Mouse (Mus musculus) myocyte (in vitro differentiated cells): ENCODE measurements around the gene 2810459M11Rik. TPM values are rescaled to one million over a fixed set of nuclear protein-coding genes. Genes with fewer than 3 reads are reported as not detected.
"Not testable (repeated sequence)": the region's sequence is repeated elsewhere in the genome, so short reads cannot be mapped to it uniquely, and the experiment has no call there.

Experiments used
- H3K27me3 ChIP-seq: one replicate; pipeline ENCODE4 v1.6.1; 2011; ENCODE audit not compliant: control insufficient read depth, insufficient read depth, insufficient read length
- H3K36me3 ChIP-seq: one replicate; pipeline ENCODE4 v1.6.1; 2011; ENCODE audit not compliant: control insufficient read depth, insufficient read depth
- H3K4me2 ChIP-seq: one replicate; pipeline ENCODE4 v1.6.1; 2011; ENCODE audit warnings: low read depth, control low read depth
- H3K4me3 ChIP-seq: one replicate; pipeline ENCODE4 v1.5.1; 2011; ENCODE audit warnings: mild to moderate bottlenecking, control low read depth, moderate library complexity
- H3K79me2 ChIP-seq: one replicate; pipeline ENCODE4 v1.6.1; 2011; ENCODE audit not compliant: control insufficient read depth, insufficient read depth
- H3ac ChIP-seq: one replicate; pipeline ENCODE4 v1.6.1; 2011; ENCODE audit not compliant: control insufficient read depth, insufficient read length
- CEBPB ChIP-seq: IDR thresholded peaks from 2 replicates; pipeline ENCODE4 v1.6.1; 2011; ENCODE audit warnings: mild to moderate bottlenecking, moderate library complexity; ENCODE audit not compliant: poor library complexity, insufficient read depth, severe bottlenecking
- E2F4 ChIP-seq: IDR thresholded peaks from one replicate; pipeline ENCODE4 v1.6.1; 2011; ENCODE audit warnings: mild to moderate bottlenecking, control low read depth, moderate library complexity; ENCODE audit not compliant: insufficient read depth
- MAX ChIP-seq: IDR thresholded peaks from one replicate; pipeline ENCODE4 v1.6.1; 2011; ENCODE audit warnings: low read depth, mild to moderate bottlenecking, control low read depth
- MYOD1 ChIP-seq, 3 experiments: IDR thresholded peaks; one replicate each; pipeline ENCODE4 v1.6.1; 2011; ENCODE audit warnings: control low read depth in 2 of 3, low read depth in 2 of 3, mild to moderate bottlenecking in 2 of 3, moderate library complexity in 1 of 3; ENCODE audit not compliant: insufficient read length in 2 of 3, control insufficient read depth in 1 of 3
- MYOG ChIP-seq, 3 experiments: IDR thresholded peaks; one replicate each; pipeline ENCODE4 v1.6.1; 2011; ENCODE audit warnings: control low read depth in 2 of 3, low read depth in 2 of 3, mild to moderate bottlenecking in 2 of 3; ENCODE audit not compliant: insufficient read length in 2 of 3, control insufficient read depth in 1 of 3, insufficient read depth in 1 of 3
- POLR2A ChIP-seq: IDR thresholded peaks from one replicate; pipeline ENCODE4 v1.6.1; 2011; ENCODE audit warnings: low read depth, mild to moderate bottlenecking, control low read depth, moderate library complexity; ENCODE audit not compliant: insufficient read length
- POLR2AphosphoS2 ChIP-seq: IDR thresholded peaks from one replicate; pipeline ENCODE4 v1.6.1; 2011; ENCODE audit warnings: low read depth, control low read depth; ENCODE audit not compliant: insufficient read length
- REST ChIP-seq: IDR thresholded peaks from one replicate; pipeline ENCODE4 v1.6.1; 2011; ENCODE audit warnings: mild to moderate bottlenecking, control low read depth, moderate library complexity; ENCODE audit not compliant: insufficient read depth, insufficient read length
- SRF ChIP-seq: IDR thresholded peaks from one replicate; pipeline ENCODE4 v1.6.1; 2011; ENCODE audit warnings: low read depth; ENCODE audit not compliant: control insufficient read depth, insufficient read length
- TCF12 ChIP-seq: IDR thresholded peaks from one replicate; pipeline ENCODE4 v1.6.1; 2011; ENCODE audit warnings: mild to moderate bottlenecking, control low read depth; ENCODE audit not compliant: poor library complexity, insufficient read depth, severe bottlenecking
- TCF3 ChIP-seq: IDR thresholded peaks from one replicate; pipeline ENCODE4 v1.6.1; 2011; ENCODE audit warnings: low read depth, control low read depth; ENCODE audit not compliant: insufficient read length
- USF1 ChIP-seq: IDR thresholded peaks from one replicate; pipeline ENCODE4 v1.6.1; 2011; ENCODE audit warnings: low read depth, mild to moderate bottlenecking, control low read depth, moderate library complexity
- polyA plus RNA-seq: library from polyadenylated mRNA; unstranded; fragments of >200 nt; fragmentation: generic; extraction: Trizol; gene quantifications from one replicate; pipeline ENCODE4 v1.2.1, GENCODE M21; 2012; ENCODE audit warnings: missing spikeins

2810459M11Rik gene
- polyA plus RNA-seq, 1 experiment = not detected

DNA sequence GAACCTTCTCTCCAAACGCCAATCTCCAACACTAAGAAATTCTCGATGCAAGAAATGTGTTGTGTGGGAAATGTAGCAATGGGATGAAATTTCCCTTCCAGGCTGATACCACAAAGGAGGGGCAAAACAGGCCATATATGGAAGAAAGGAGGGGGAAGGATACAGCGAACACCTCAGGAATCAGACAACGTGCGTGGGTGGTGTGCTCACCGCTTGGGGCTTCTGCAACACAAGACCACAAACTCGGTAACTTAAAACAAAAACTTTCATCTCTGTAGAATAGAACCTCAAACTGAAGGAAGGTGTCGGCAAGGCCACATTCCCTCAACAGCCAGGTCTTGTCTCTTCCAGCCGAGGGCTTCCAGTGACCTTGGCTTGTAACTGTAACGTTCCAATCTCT is 40.1 kb upstream of the 2810459M11Rik start:
- Histone ChIP-seq H3K4me2 (no peak overlapping the region), H3K4me3 (no peak overlapping the region), H3K27me3 (peaks cover 18% of the 10 kb centered on the region), H3ac (no peak overlapping the region), H3K79me2 (no peaks in the 10 kb centered on the region), H3K36me3 (no peaks in the 10 kb centered on the region)
- no peak for TF ChIP-seq POLR2AphosphoS2

GRCm38 (mm10) chr1:86006040-86006439 is 39.6 kb upstream of the 2810459M11Rik start:
- TF ChIP-seq USF1 = no peak
- TF ChIP-seq POLR2AphosphoS2 = no peak
- TF ChIP-seq MYOG (IDR thresholded peaks at IDR 0.05; ENCODE audit: control insufficient read depth in 1 of 3, insufficient read depth in 1 of 3, insufficient read length in 2 of 3, low read depth in 2 of 3) = no peak
- TF ChIP-seq TCF3 = no peak
- no peak for TF ChIP-seq REST
- no peak for TF ChIP-seq TCF12
- TF ChIP-seq SRF = no peak
- no peak for TF ChIP-seq POLR2A
- TF ChIP-seq E2F4 = no peak
- TF ChIP-seq MAX = no peak
- no peak for TF ChIP-seq MYOD1 (IDR thresholded peaks at IDR 0.05; ENCODE audit: control insufficient read depth in 1 of 3, insufficient read length in 2 of 3, low read depth in 2 of 3)
- no peak for TF ChIP-seq CEBPB
- H3K4me3 ChIP-seq = no peak overlapping the region
- no peaks in the 10 kb centered on the region for H3K36me3 ChIP-seq
- H3K79me2 ChIP-seq = no peaks in the 10 kb centered on the region
- H3ac ChIP-seq = no peak overlapping the region
- H3K27me3 ChIP-seq = peaks cover 18% of the 10 kb centered on the region
- no peak overlapping the region for H3K4me2 ChIP-seq

GRCm38 (mm10) chr1:86007778-86008177 is 37.9 kb upstream of the 2810459M11Rik start:
- Histone ChIP-seq H3K79me2 (no peaks in the 10 kb centered on the region), H3K36me3 (no peaks in the 10 kb centered on the region), H3ac (no peak overlapping the region), H3K4me3 (no peak overlapping the region), H3K4me2 (no peak overlapping the region), H3K27me3 (peaks cover 11% of the 10 kb centered on the region)
- TF ChIP-seq USF1 (no peak), TCF3 (no peak), REST (no peak), MYOG (IDR thresholded peaks at IDR 0.05; ENCODE audit: control insufficient read depth in 1 of 3, insufficient read depth in 1 of 3, insufficient read length in 2 of 3, low read depth in 2 of 3) (no peak), SRF (no peak), POLR2A (no peak), MYOD1 (IDR thresholded peaks at IDR 0.05; ENCODE audit: control insufficient read depth in 1 of 3, insufficient read length in 2 of 3, low read depth in 2 of 3) (no peak), POLR2AphosphoS2 (no peak), TCF12 (no peak), MAX (no peak), E2F4 (no peak), CEBPB (no peak)

GRCm38 (mm10) chr1:86015758-86016157 is 29.9 kb upstream of the 2810459M11Rik start:
- H3K36me3 ChIP-seq, H3K4me2 ChIP-seq, H3ac ChIP-seq, H3K4me3 ChIP-seq, H3K79me2 ChIP-seq: not testable (repeated sequence)
- peaks cover 25% of the 10 kb centered on the region for H3K27me3 ChIP-seq

DNA sequence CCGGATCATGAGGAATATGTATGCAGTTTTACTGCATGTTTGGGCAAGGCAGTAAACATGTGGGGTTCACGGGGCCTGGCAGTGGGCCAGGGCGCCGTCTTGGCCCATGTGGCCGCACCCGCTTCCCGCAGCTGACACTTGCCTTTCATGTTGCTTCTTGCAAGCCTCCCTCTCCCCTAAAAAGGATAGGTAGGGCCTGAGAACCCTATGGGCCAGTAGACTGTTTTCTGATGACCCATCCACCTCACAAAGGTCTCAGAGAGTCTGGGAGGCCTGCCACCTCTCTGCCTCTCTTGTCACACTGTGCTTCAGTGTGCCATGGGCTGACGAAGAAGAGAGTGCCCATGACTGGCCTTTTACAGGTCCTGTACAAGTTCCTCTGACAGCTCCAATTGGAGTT is 29.1 kb upstream of the 2810459M11Rik start, which contains the start of gene Spata3:
Gene Spata3, plus strand, starts transcription at position 301 of the 400 bp plus-strand sequence.
- Histone ChIP-seq H3K79me2 (no peaks in the 10 kb centered on the region), H3K27me3 (peaks cover 29% of the 10 kb centered on the region), H3K36me3 (no peaks in the 10 kb centered on the region), H3K4me2 (no peak within 1 kb of the TSS), H3ac (no peak within 1 kb of the TSS), H3K4me3 (no peak within 1 kb of the TSS)
- TF ChIP-seq POLR2A (no peak), MYOD1 (IDR thresholded peaks at IDR 0.05; ENCODE audit: control insufficient read depth in 1 of 3, insufficient read length in 2 of 3, low read depth in 2 of 3) (no peak), MAX (no peak), CEBPB (no peak), MYOG (IDR thresholded peaks at IDR 0.05; ENCODE audit: control insufficient read depth in 1 of 3, insufficient read depth in 1 of 3, insufficient read length in 2 of 3, low read depth in 2 of 3) (no peak), TCF3 (no peak)
